Mouse (Mus musculus): ENCODE data around the gene Gm10065. TPM values are rescaled to one million over a fixed set of nuclear protein-coding genes. Genes with fewer than 3 reads are reported as not detected.
A peak's percentile ranks its signal among the peaks of the same experiment; 100 is the strongest.
"Not testable (repeated sequence)": the region's sequence is repeated elsewhere in the genome, so short reads cannot be mapped to it uniquely, and the experiment has no call there.

The Gm10065 gene
- polyA plus RNA-seq (2014; fragmentation: Nextera tagmentation; extraction: Ambion mirVana): not detected in 2 replicates

DNA sequence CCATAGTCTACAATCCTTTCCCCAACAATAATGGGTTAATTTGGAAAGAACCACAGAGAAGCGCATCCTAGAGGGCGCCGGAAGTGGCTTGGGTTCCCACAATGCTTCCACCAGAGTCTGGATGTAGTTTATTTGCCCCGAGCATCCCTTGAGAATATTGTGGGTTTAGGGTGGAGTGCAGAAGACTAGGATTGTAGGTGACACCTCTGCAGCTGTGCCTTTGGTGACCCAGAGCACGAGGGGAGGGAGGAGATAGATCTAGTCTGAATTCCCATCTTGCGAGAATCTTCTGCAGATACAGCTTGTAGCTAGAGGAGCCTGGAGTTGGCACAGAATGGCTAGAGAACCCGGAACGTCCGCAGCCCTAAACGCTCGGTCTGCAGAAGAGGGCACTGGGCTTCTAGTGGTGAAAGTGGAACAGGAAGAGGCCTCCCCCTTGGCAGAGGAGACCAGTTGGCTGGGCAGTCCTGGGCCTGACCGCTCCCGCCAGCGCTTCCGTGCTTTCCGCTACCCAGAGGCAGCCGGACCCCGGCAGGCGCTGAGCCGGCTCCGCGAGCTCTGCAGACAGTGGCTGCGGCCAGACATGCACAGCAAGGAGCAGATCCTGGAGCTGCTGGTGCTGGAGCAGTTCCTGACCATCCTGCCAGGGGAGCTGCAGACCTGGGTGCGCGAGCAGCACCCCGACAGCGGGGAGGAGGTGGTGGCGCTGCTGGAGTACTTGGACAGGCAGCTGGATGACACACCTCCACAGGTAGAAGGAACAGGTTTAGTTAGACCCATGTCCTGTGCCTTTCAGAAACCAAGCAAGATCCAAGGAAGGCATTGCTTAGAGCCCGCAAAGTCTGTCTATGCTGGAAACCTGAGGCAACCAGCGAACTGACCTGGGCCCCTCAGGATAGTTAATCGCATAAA is at the start of gene Gm10065, which contains the start of gene Zkscan4:
Gene Gm10065 (minus strand): TSS at position 683 of the 912 bp plus-strand sequence.
Gene Zkscan4 (plus strand): TSS at position 149 of the 912 bp plus-strand sequence.
- H3K4me1 ChIP-seq (ENCODE audit: insufficient read depth); H3K9me3 ChIP-seq (ENCODE audit: low read depth, low read length); H3K36me3 ChIP-seq (ENCODE audit: insufficient read depth); H3K27me3 ChIP-seq (ENCODE audit: insufficient read depth, low read length): not testable (repeated sequence)
- Histone ChIP-seq H3K4me3 (ENCODE audit: low read depth, low read length) (peak within 1 kb of the TSS; percentile 47), H3K27ac (ENCODE audit: low read depth) (peak within 1 kb of the TSS; percentile 51; the same call in 1 of the 2 replicates), H3K9ac (peak within 1 kb of the TSS; percentile 59), H3K4me2 (peak within 1 kb of the TSS; percentile 61)
- DNase-seq (peak; percentile 88), ATAC-seq (ENCODE audit: insufficient read depth) (peak; percentile 89)
- 3% methylated on average over 31 of the region's 31 CpGs for WGBS

DNA sequence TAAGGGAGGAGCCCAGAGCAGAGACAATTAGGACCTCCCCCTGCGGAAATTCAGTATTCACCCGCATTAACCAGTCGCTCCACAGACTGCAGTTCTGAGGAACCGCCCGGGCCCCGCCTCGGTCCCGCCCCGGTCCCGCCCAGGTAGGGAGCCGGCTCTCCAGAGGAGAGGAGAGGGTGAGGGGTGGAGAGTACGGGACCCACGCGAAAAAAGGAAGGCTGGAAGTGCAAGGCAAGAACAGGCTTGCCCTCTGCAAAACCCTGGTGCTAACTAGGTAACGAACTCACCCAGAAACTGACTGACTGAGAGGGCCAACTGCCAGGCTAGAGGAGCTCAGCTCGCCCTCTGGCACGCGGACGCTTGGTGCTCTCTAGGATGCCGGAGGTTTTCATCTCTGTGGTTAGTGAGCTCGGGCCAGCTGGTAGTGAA is 27.0 kb upstream of the Gm10065 start:
- DNase-seq (peak; percentile 93), ATAC-seq (ENCODE audit: insufficient read depth) (peak; percentile 100)
- TF ChIP-seq CTCF (IDR thresholded peaks at IDR 0.05; ENCODE audit: low read depth): no peak
- Histone ChIP-seq H3K9me3 (ENCODE audit: low read depth, low read length) (no peaks in the 10 kb centered on the region), H3K4me2 (peak overlapping the region; percentile 64), H3K36me3 (ENCODE audit: insufficient read depth) (no peaks in the 10 kb centered on the region), H3K27ac (ENCODE audit: low read depth) (peak overlapping the region; percentile 87), H3K4me1 (ENCODE audit: insufficient read depth) (no peaks in the 10 kb centered on the region), H3K9ac (peak overlapping the region; percentile 65), H3K4me3 (ENCODE audit: low read depth, low read length) (peak overlapping the region; percentile 62), H3K27me3 (ENCODE audit: insufficient read depth, low read length) (no peaks in the 10 kb centered on the region)
- under 1% methylated on average over 21 of the region's 21 CpGs for WGBS

DNA sequence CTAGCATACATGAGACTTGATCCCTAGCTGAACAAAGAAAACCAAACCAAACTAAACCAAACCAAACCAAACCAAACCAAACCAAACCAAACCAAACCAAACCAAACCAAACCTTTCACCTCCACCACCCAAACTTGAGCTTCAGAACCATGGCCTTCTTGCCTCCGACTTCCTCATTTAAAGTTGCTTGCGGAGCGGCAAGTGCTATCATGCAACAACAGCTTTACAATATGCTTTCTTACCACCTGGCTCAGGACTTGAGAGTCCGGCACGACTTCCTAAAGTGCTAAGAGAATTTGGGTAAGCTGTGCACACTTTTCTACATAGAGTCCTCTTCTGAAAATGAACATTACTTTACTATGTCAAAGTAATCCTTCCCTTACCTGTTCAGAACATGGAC is 23.1 kb upstream of the Gm10065 start:
- H3K27ac ChIP-seq (ENCODE audit: low read depth): no peak overlapping the region
- H3K4me3 ChIP-seq (ENCODE audit: low read depth, low read length): no peak overlapping the region
- H3K36me3 ChIP-seq (ENCODE audit: insufficient read depth): no peaks in the 10 kb centered on the region
- TF ChIP-seq CTCF (IDR thresholded peaks at IDR 0.05; ENCODE audit: low read depth): no peak
- no peak overlapping the region for H3K4me2 ChIP-seq
- no peaks in the 10 kb centered on the region for H3K4me1 ChIP-seq (ENCODE audit: insufficient read depth)
- no peaks in the 10 kb centered on the region for H3K9me3 ChIP-seq (ENCODE audit: low read depth, low read length)
- ATAC-seq (ENCODE audit: insufficient read depth): no peak
- WGBS: 85% methylated on average over 5 of the region's 5 CpGs
- no peak overlapping the region for H3K9ac ChIP-seq
- H3K27me3 ChIP-seq (ENCODE audit: insufficient read depth, low read length): no peaks in the 10 kb centered on the region
- no peak for DNase-seq

- H3K4me2 ChIP-seq; H3K36me3 ChIP-seq (ENCODE audit: insufficient read depth); ATAC-seq (ENCODE audit: insufficient read depth); H3K4me1 ChIP-seq (ENCODE audit: insufficient read depth); H3K9ac ChIP-seq; H3K27me3 ChIP-seq (ENCODE audit: insufficient read depth, low read length); H3K4me3 ChIP-seq (ENCODE audit: low read depth, low read length); H3K27ac ChIP-seq (ENCODE audit: low read depth); H3K9me3 ChIP-seq (ENCODE audit: low read depth, low read length); DNase-seq: not testable (repeated sequence)
- 91% methylated on average over 13 of the region's 17 CpGs for WGBS
Measured at GRCm38 (mm10) chr13:21501182-21501581, 21.9 kb upstream of the Gm10065 start, which contains the start of gene Gm11273. Gene Gm11273 (minus strand): TSS chr13:21501418.

- TF ChIP-seq CTCF (IDR thresholded peaks at IDR 0.05; ENCODE audit: low read depth): no peak
- Histone ChIP-seq H3K4me2 (no peak within 1 kb of the TSS), H3K4me3 (ENCODE audit: low read depth, low read length) (no peak within 1 kb of the TSS), H3K4me1 (ENCODE audit: insufficient read depth) (no peaks in the 10 kb centered on the region), H3K9me3 (ENCODE audit: low read depth, low read length) (no peaks in the 10 kb centered on the region), H3K9ac (no peak within 1 kb of the TSS), H3K27ac (ENCODE audit: low read depth) (no peak within 1 kb of the TSS), H3K36me3 (ENCODE audit: insufficient read depth) (no peaks in the 10 kb centered on the region), H3K27me3 (ENCODE audit: insufficient read depth, low read length) (no peaks in the 10 kb centered on the region)
- ATAC-seq (ENCODE audit: insufficient read depth) (no peak), DNase-seq (no peak)
- WGBS: 89% methylated on average over 21 of the region's 21 CpGs
Measured at GRCm38 (mm10) chr13:21495080-21495479, 15.8 kb upstream of the Gm10065 start, which contains the start of gene AK157302. Gene AK157302 (plus strand): TSS chr13:21495223.

DNA sequence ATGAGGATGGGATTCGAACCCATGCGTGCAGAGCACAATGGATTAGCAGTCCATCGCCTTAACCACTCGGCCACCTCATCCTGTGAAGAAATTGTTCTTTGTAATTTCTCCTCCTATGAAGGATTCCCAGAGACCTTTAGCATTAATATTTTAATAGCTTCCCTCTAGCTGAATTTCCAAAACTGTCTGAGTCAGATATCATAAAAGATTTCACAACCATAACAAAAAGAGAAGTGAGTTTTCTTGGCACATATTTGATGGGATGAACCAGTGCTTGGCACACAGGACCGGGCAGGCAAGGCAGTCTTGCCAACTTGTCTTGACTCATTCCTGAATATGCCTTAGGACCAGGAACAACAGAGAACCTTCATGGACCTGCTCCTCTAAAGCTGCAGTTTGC is 13.6 kb upstream of the Gm10065 start:
- WGBS: 85% methylated on average over 5 of the region's 5 CpGs

GRCm38 (mm10) chr13:21486881-21487280 is 7.6 kb upstream of the Gm10065 start:
- Histone ChIP-seq H3K36me3 (ENCODE audit: insufficient read depth) (no peaks in the 10 kb centered on the region), H3K4me3 (ENCODE audit: low read depth, low read length) (no peak overlapping the region), H3K4me1 (ENCODE audit: insufficient read depth) (no peaks in the 10 kb centered on the region), H3K9me3 (ENCODE audit: low read depth, low read length) (no peaks in the 10 kb centered on the region; the same call in 1 of the 2 replicates), H3K27ac (ENCODE audit: low read depth) (no peak overlapping the region), H3K27me3 (ENCODE audit: insufficient read depth, low read length) (no peaks in the 10 kb centered on the region), H3K9ac (no peak overlapping the region), H3K4me2 (no peak overlapping the region)
- ATAC-seq (ENCODE audit: insufficient read depth) (no peak), DNase-seq (no peak)
- 82% methylated on average over 1 of the region's 1 CpGs for WGBS
- TF ChIP-seq CTCF (IDR thresholded peaks at IDR 0.05; ENCODE audit: low read depth): no peak

More for the DNA sequence above, 13.6 kb upstream of the Gm10065 start:
- no peak overlapping the region for H3K27ac ChIP-seq (ENCODE audit: low read depth)
- no peaks in the 10 kb centered on the region for H3K4me1 ChIP-seq (ENCODE audit: insufficient read depth)
- no peak for ATAC-seq (ENCODE audit: insufficient read depth)
- no peak overlapping the region for H3K4me3 ChIP-seq (ENCODE audit: low read depth, low read length)
- no peak for TF ChIP-seq CTCF (IDR thresholded peaks at IDR 0.05; ENCODE audit: low read depth)
- H3K9me3 ChIP-seq (ENCODE audit: low read depth, low read length): no peaks in the 10 kb centered on the region
- no peaks in the 10 kb centered on the region for H3K27me3 ChIP-seq (ENCODE audit: insufficient read depth, low read length)
- H3K9ac ChIP-seq: no peak overlapping the region
- DNase-seq: no peak
- H3K4me2 ChIP-seq: no peak overlapping the region
- H3K36me3 ChIP-seq (ENCODE audit: insufficient read depth): no peaks in the 10 kb centered on the region

Data from lung, embryonic 14.5 days (tissue).